Mouse (Mus musculus) testis, adult 2 months (tissue): ENCODE measurements around the gene Spg20.

ENCODE experiments used
- CTCF ChIP-seq: fragments of 200-500 bp; IDR thresholded peaks from 2 replicates; pipeline ENCODE4 v1.5.1; 2012; ENCODE audit warnings: low read depth, mild to moderate bottlenecking, inconsistent platforms, low read length, moderate library complexity; ENCODE audit not compliant: control insufficient read depth, insufficient read depth, insufficient replicate concordance
- POLR2A ChIP-seq: fragments of 200-500 bp; IDR thresholded peaks from 2 replicates; pipeline ENCODE4 v1.6.1; 2012; ENCODE audit warnings: low read depth, mild to moderate bottlenecking, inconsistent platforms, low read length, moderate library complexity; ENCODE audit not compliant: control insufficient read depth

DNA sequence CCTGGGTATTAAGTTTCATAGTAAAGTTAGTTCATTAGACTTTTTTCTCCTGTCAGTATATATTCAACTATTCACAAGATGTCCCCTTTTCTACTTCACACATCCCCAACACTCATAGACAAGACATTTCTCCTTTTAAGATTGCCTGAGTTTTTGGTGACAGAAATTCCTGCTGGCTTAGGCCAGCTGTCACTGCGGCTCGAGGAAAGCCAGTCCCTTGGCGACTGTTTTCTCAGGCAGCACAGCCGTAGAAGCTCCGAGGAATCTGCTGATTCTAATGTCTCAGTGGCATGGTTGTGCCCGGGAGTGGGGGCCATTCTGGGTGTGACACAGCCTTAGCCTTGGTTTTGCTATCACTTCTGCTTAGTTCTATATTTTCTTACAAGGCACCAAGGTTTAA is 65.4 kb downstream of the Spg20 start:
- TF ChIP-seq CTCF (no peak), POLR2A (no peak)
